Mouse (Mus musculus) liver, embryonic 14.5 days (tissue): ENCODE data around the gene Hhipl1. TPM values are rescaled to one million over a fixed set of nuclear protein-coding genes. Genes with fewer than 3 reads are reported as not detected.
A peak's percentile ranks its signal among the peaks of the same experiment; 100 is the strongest.

Experiments
- ATAC-seq: fragments of 200-750 bp; cut with Nextera tagmentation; 2 replicates; pipeline ENCODE4 v1.8.0; 2017; ENCODE audit warnings: moderate number of reproducible peaks, mild to moderate bottlenecking, moderate library complexity; ENCODE audit not compliant: insufficient read depth
- DNase-seq, 3 experiments: peaks; one replicate each; pipeline ENCODE4 v3.0.0-alpha.2; 2012 to 2013; ENCODE audit warnings: low read depth in 3 of 3, low spot score in 3 of 3
- H3K27ac ChIP-seq: fragments of 300-500 bp; sonication (generic); 2 replicates; pipeline ENCODE4 v1.5.1; 2014; ENCODE audit warnings: moderate library complexity, mild to moderate bottlenecking, control low read depth, inconsistent platforms
- H3K27me3 ChIP-seq: fragments of 300-500 bp; sonication (generic); 2 replicates; pipeline ENCODE4 v1.6.1; 2014; ENCODE audit warnings: mild to moderate bottlenecking, low read length, moderate library complexity; ENCODE audit not compliant: control insufficient read depth, insufficient read depth
- H3K36me3 ChIP-seq: fragments of 300-500 bp; sonication (generic); replicated peaks from 2 replicates; pipeline ENCODE4 v1.6.1; 2014; ENCODE audit warnings: low read depth; ENCODE audit not compliant: control insufficient read depth, insufficient read depth
- H3K4me1 ChIP-seq, 2 experiments: fragments of 200-500 bp in 1 of 2; fragments of 300-500 bp in 1 of 2; sonication (generic) in 1 of 2; replicated peaks; 2 replicates each; pipeline ENCODE4 v1.6.1; 2012 to 2014; ENCODE audit warnings: antibody characterized with exemption in 1 of 2, inconsistent platforms in 1 of 2, low read length in 1 of 2; ENCODE audit not compliant: control insufficient read depth in 2 of 2, insufficient read depth in 2 of 2
- H3K4me2 ChIP-seq: fragments of 300-500 bp; sonication (generic); 2 replicates; pipeline ENCODE4 v1.6.1; 2014; ENCODE audit warnings: low read depth, mild to moderate bottlenecking, control low read depth, moderate library complexity
- H3K4me3 ChIP-seq, 2 experiments: fragments of 200-500 bp in 1 of 2; fragments of 300-500 bp in 1 of 2; sonication (generic) in 1 of 2; 2 replicates each; pipeline ENCODE4 v1.5.1; 2012 to 2014; ENCODE audit warnings: low read depth in 2 of 2, low read length in 2 of 2, mild to moderate bottlenecking in 2 of 2, control low read depth in 1 of 2, inconsistent platforms in 1 of 2, moderate library complexity in 1 of 2; ENCODE audit not compliant: insufficient read depth in 1 of 2
- H3K9ac ChIP-seq: fragments of 300-500 bp; sonication (generic); replicated peaks from 2 replicates; pipeline ENCODE4 v1.6.1; 2014; ENCODE audit warnings: mild to moderate bottlenecking, control low read depth, moderate library complexity
- H3K9me3 ChIP-seq: fragments of 300-500 bp; sonication (generic); 2 replicates; pipeline ENCODE4 v1.6.1; 2016; ENCODE audit warnings: low read length, mixed read lengths; ENCODE audit not compliant: control insufficient read depth
- CTCF ChIP-seq: IDR thresholded peaks from 2 replicates; pipeline ENCODE4 v1.5.1; 2016; ENCODE audit warnings: antibody characterized with exemption, low read depth, control low read depth
- EP300 ChIP-seq: IDR thresholded peaks from 2 replicates; pipeline ENCODE4 v1.6.1; 2016; ENCODE audit warnings: antibody characterized with exemption, low read depth
- WGBS: fragments of 180-500 bp; shearing (Covaris S2); extraction: QIAGEN DNeasy Blood & Tissue Kit; methylation state at CpG from one replicate; pipeline ENCODE4 v1.1.7; 2014; ENCODE audit not compliant: insufficient replicate concordance; 5-methylcytosine and 5-hydroxymethylcytosine counted together
- polyA plus RNA-seq, 2 experiments: library from polyadenylated mRNA; depleted of rRNA in 1 of 2; stranded (reverse) in 1 of 2; unstranded in 1 of 2; fragments of >200 nt; fragmentation: Nextera tagmentation in 1 of 2; extraction: Ambion mirVana in 1 of 2; gene quantifications; 2 replicates each; pipeline versions ENCODE4 v1.2.1 to v1.2.3; 2012 to 2014

Hhipl1 gene
- polyA plus RNA-seq, 2 experiments = 0.03 TPM; not detected in 1

DNA sequence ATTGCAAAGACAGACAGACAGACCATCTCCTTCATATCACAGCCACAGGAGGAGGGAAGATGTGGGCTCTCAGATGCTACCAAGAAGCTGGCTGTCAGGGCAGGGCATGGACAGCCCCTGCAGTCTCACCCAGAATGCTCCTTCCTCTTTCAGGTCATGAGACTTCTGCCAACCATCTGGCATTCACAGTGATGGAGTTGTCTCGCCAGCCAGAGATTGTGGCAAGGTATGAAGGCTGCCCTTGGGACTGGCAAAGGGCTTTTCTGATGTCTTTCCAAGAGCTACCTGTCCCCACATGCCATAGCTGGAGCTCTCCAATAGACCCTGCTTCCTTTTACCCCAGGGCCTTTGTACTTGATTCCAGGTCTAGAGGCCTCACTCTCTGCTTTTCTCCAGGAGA, 49.2 kb downstream of the Hhipl1 start:
- TF ChIP-seq EP300 (no peak), CTCF (no peak)
- Histone ChIP-seq H3K4me1 (no peaks in the 10 kb centered on the region), H3K9me3 (no peaks in the 10 kb centered on the region), H3K9ac (no peak overlapping the region), H3K36me3 (no peaks in the 10 kb centered on the region), H3K4me3 (no peak overlapping the region), H3K27me3 (peaks cover 10% of the 10 kb centered on the region), H3K27ac (no peak overlapping the region), H3K4me2 (no peak overlapping the region)
- DNase-seq (no peak), ATAC-seq (no peak)
- 57% methylated on average over 1 of the region's 1 CpGs for WGBS

DNA sequence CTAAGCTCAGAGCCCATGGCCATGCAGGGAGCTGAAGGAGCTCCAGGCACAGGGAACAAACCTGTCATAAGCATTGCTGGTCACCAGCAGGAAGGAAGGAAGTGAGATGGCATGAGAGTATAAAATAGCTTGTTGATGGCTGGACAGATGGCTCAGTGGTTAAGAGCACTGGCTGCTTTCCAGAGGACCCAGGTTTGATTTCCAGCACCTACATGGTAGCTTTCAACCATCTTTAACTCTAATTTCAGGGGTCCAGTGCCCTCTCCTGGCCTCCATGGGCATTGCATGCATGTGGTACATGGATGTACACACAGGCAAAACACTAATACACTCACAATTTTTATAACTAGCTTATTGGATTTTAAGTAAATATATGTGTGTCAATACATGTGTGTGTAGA, 49.9 kb downstream of the Hhipl1 start:
- no peaks in the 10 kb centered on the region for H3K36me3 ChIP-seq
- no peaks in the 10 kb centered on the region for H3K4me1 ChIP-seq
- TF ChIP-seq EP300 = no peak
- peak; percentile 35; the same call in 1 of the 2 replicates for TF ChIP-seq CTCF
- H3K27ac ChIP-seq = no peak overlapping the region
- DNase-seq = no peak
- H3K4me2 ChIP-seq = no peak overlapping the region
- H3K4me3 ChIP-seq = no peak overlapping the region
- no peak overlapping the region for H3K9ac ChIP-seq
- no peaks in the 10 kb centered on the region for H3K9me3 ChIP-seq
- ATAC-seq = no peak
- H3K27me3 ChIP-seq = peaks cover 10% of the 10 kb centered on the region

GRCm38 (mm10) chr12:108363796-108364195, 57.7 kb downstream of the Hhipl1 start:
- no peaks in the 10 kb centered on the region for H3K9me3 ChIP-seq
- H3K4me2 ChIP-seq = no peak overlapping the region
- H3K27me3 ChIP-seq = no peaks in the 10 kb centered on the region
- H3K4me3 ChIP-seq = no peak overlapping the region
- H3K9ac ChIP-seq = no peak overlapping the region
- TF ChIP-seq EP300 (no peak), CTCF (peak; percentile 78)
- ATAC-seq (no peak), DNase-seq (no peak)
- no peaks in the 10 kb centered on the region for H3K4me1 ChIP-seq
- H3K36me3 ChIP-seq = no peaks in the 10 kb centered on the region
- 7% methylated on average over 5 of the region's 5 CpGs for WGBS
- no peak overlapping the region for H3K27ac ChIP-seq

- Histone ChIP-seq H3K9ac (no peak overlapping the region), H3K36me3 (no peaks in the 10 kb centered on the region), H3K27me3 (no peaks in the 10 kb centered on the region), H3K4me3 (no peak overlapping the region), H3K9me3 (no peaks in the 10 kb centered on the region), H3K27ac (no peak overlapping the region), H3K4me2 (no peak overlapping the region), H3K4me1 (no peaks in the 10 kb centered on the region)
- WGBS = 53% methylated on average over 3 of the region's 3 CpGs
- no peak for DNase-seq
- ATAC-seq = no peak
- TF ChIP-seq EP300 (no peak), CTCF (no peak)
These were observed 59.3 kb downstream of the Hhipl1 start for GRCm38 (mm10) chr12:108365340-108365739.

DNA sequence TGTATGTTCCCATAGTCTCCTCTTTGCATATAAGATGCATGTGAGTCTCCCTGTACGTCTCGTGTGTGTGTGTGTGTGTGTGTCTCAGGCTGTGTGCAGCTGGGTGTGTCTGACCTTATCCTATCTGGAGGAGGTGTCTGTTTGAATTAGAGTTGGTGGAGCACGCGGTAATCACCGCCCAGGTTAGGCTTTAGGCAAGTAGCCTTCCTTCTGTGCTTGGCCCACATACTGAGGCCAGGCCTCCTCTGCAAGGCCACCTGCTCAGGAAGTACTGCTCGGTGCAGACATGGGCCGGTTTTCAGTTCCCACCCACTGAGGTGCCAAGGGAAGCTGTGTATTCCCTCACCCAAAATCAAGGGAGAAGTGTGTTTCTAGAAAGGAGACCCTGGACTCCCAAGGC, 59.8 kb downstream of the Hhipl1 start:
- H3K9ac ChIP-seq = no peak overlapping the region
- no peak for TF ChIP-seq EP300
- TF ChIP-seq CTCF = no peak
- H3K27ac ChIP-seq = no peak overlapping the region
- no peaks in the 10 kb centered on the region for H3K4me1 ChIP-seq
- no peaks in the 10 kb centered on the region for H3K36me3 ChIP-seq
- no peak for ATAC-seq
- 50% methylated on average over 7 of the region's 7 CpGs for WGBS
- no peaks in the 10 kb centered on the region for H3K27me3 ChIP-seq
- no peak for DNase-seq
- H3K4me3 ChIP-seq = no peak overlapping the region
- no peaks in the 10 kb centered on the region for H3K9me3 ChIP-seq
- H3K4me2 ChIP-seq = no peak overlapping the region
